Mouse (Mus musculus): ENCODE measurements around the gene Dnah6. TPM values are rescaled to one million over a fixed set of nuclear protein-coding genes. Genes with fewer than 3 reads are reported as not detected.

Dnah6 gene
- polyA plus RNA-seq, 2 experiments = 0.04 to 0.06 TPM

DNA sequence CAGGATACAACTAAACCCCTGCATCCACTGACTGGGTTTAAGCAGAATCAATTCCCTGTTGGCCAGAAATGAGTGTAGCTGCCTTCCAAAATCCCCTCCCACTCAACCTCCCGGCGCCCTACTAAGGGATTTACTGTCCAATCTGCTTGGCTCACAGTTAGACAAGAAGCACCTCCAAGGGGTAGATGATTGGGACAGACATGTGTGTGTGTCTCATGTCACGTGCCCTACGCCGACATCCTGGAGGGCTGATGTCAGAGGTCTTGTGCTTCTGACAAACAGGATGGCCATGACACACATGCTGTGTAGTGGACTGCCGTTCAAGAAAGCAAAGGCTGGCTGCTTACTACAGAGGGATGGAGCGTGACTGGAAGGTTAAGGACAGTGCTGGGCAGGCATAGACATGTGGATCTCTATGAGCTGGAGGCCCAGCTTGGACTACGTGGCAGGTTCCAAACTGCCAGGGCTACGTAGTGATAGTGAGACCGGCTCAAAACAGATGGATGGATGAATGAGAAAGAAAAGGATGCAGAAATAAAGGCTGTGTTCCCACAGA lies 202.6 kb downstream of the Dnah6 start:
- ATAC-seq (ENCODE audit: low FRiP score, low read depth) (no peak), DNase-seq (ENCODE audit: low spot score) (no peak)
- Histone ChIP-seq H3K36me3 (ENCODE audit: control insufficient read depth, insufficient read depth, low read length) (no peaks in the 10 kb centered on the region), H3K9me3 (ENCODE audit: control insufficient read depth, low read length) (no peaks in the 10 kb centered on the region), H3K9ac (ENCODE audit: low read depth, low read length, severe bottlenecking) (no peak overlapping the region), H3K4me2 (replicated peaks; ENCODE audit: low read depth, low read length, severe bottlenecking) (no peak overlapping the region), H3K27ac (replicated peaks; ENCODE audit: low read depth, low read length) (no peak overlapping the region), H3K4me3 (replicated peaks; ENCODE audit: low read length) (no peak overlapping the region), H3K27me3 (ENCODE audit: control insufficient read depth, insufficient read depth, low read length) (no peaks in the 10 kb centered on the region), H3K4me1 (ENCODE audit: control insufficient read depth, insufficient read depth, low read length) (no peaks in the 10 kb centered on the region)
- WGBS = 82% methylated on average over 10 of the region's 10 CpGs
- TF ChIP-seq POLR2A (IDR thresholded peaks at IDR 0.05; ENCODE audit: borderline replicate concordance, extremely low read depth, insufficient read depth, insufficient read length) = no peak

- TF ChIP-seq POLR2A (IDR thresholded peaks at IDR 0.05; ENCODE audit: borderline replicate concordance, extremely low read depth, insufficient read depth, insufficient read length) = no peak
- no peaks in the 10 kb centered on the region for H3K27me3 ChIP-seq (ENCODE audit: control insufficient read depth, insufficient read depth, low read length)
- no peak for ATAC-seq (ENCODE audit: low FRiP score, low read depth)
Observed at GRCm38 (mm10) chr6:73014317-73015160, 206.9 kb downstream of the Dnah6 start.

DNA sequence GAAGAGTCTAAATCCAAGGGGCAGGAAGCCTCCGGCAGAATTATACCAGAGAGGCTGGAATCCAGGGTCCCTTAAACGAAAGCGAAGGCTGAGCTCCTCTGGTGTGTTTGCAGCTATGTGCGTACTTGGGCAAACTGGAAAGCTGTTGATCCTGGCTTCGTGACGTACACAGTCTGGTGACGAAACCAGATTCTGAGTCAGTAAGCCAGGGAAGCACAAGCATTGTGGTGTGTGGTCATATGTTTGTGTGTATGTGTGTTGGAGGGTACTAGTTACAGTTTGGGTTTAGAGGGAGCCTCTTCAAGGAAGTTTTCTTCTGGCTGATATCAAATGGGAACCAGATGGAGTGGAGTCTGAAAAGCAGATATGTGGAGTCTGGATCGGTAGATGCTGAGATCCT lies 208.5 kb downstream of the Dnah6 start:
- no peak overlapping the region for H3K4me2 ChIP-seq (replicated peaks; ENCODE audit: low read depth, low read length, severe bottlenecking)
- H3K9ac ChIP-seq (ENCODE audit: low read depth, low read length, severe bottlenecking) = no peak overlapping the region
- no peaks in the 10 kb centered on the region for H3K36me3 ChIP-seq (ENCODE audit: control insufficient read depth, insufficient read depth, low read length)
- H3K4me3 ChIP-seq (replicated peaks; ENCODE audit: low read length) = no peak overlapping the region
- ATAC-seq (ENCODE audit: low FRiP score, low read depth) (no peak), DNase-seq (ENCODE audit: low spot score) (no peak)
- H3K27ac ChIP-seq (replicated peaks; ENCODE audit: low read depth, low read length) = no peak overlapping the region
- no peaks in the 10 kb centered on the region for H3K9me3 ChIP-seq (ENCODE audit: control insufficient read depth, low read length)
- H3K4me1 ChIP-seq (ENCODE audit: control insufficient read depth, insufficient read depth, low read length) = no peaks in the 10 kb centered on the region
- no peaks in the 10 kb centered on the region for H3K27me3 ChIP-seq (ENCODE audit: control insufficient read depth, insufficient read depth, low read length)
- no peak for TF ChIP-seq POLR2A (IDR thresholded peaks at IDR 0.05; ENCODE audit: borderline replicate concordance, extremely low read depth, insufficient read depth, insufficient read length)
- 75% methylated on average over 8 of the region's 8 CpGs for WGBS

More at GRCm38 (mm10) chr6:73014317-73015160, 206.9 kb downstream of the Dnah6 start:
- peak; percentile 75 for DNase-seq (ENCODE audit: low spot score)
- Histone ChIP-seq H3K9ac (ENCODE audit: low read depth, low read length, severe bottlenecking) (no peak overlapping the region), H3K4me1 (ENCODE audit: control insufficient read depth, insufficient read depth, low read length) (no peaks in the 10 kb centered on the region), H3K9me3 (ENCODE audit: control insufficient read depth, low read length) (no peaks in the 10 kb centered on the region), H3K4me3 (replicated peaks; ENCODE audit: low read length) (no peak overlapping the region), H3K27ac (replicated peaks; ENCODE audit: low read depth, low read length) (no peak overlapping the region), H3K36me3 (ENCODE audit: control insufficient read depth, insufficient read depth, low read length) (no peaks in the 10 kb centered on the region), H3K4me2 (replicated peaks; ENCODE audit: low read depth, low read length, severe bottlenecking) (no peak overlapping the region)
- WGBS = 29% methylated on average over 13 of the region's 13 CpGs

DNA sequence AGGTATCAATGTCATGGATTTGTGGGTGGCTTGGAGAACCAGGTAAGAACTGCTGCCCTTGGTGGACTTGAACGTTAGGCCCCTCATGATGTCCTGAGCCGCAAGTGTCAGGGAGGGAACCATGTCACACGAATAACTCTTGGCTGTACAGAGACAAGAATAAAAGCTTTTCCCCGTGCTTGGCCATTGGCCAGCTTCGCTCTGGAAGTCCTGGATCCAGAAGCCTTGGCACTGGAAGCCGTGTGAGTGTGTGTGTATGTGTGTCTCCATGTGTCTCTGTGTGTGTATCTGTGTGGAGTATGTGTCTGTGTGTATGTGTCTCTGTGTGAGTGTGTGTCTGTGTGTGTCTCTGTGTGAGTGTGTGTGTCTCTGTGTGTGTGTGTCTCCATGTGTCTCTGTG lies 209.6 kb downstream of the Dnah6 start:
- Histone ChIP-seq H3K4me1 (ENCODE audit: control insufficient read depth, insufficient read depth, low read length) (no peaks in the 10 kb centered on the region), H3K9ac (ENCODE audit: low read depth, low read length, severe bottlenecking) (no peak overlapping the region), H3K9me3 (ENCODE audit: control insufficient read depth, low read length) (no peaks in the 10 kb centered on the region), H3K27ac (replicated peaks; ENCODE audit: low read depth, low read length) (no peak overlapping the region), H3K36me3 (ENCODE audit: control insufficient read depth, insufficient read depth, low read length) (no peaks in the 10 kb centered on the region), H3K4me2 (replicated peaks; ENCODE audit: low read depth, low read length, severe bottlenecking) (no peak overlapping the region), H3K27me3 (ENCODE audit: control insufficient read depth, insufficient read depth, low read length) (no peaks in the 10 kb centered on the region), H3K4me3 (replicated peaks; ENCODE audit: low read length) (no peak overlapping the region)
- DNase-seq (ENCODE audit: low spot score) (no peak), ATAC-seq (ENCODE audit: low FRiP score, low read depth) (no peak)
- no peak for TF ChIP-seq POLR2A (IDR thresholded peaks at IDR 0.05; ENCODE audit: borderline replicate concordance, extremely low read depth, insufficient read depth, insufficient read length)
- 75% methylated on average over 6 of the region's 6 CpGs for WGBS

DNA sequence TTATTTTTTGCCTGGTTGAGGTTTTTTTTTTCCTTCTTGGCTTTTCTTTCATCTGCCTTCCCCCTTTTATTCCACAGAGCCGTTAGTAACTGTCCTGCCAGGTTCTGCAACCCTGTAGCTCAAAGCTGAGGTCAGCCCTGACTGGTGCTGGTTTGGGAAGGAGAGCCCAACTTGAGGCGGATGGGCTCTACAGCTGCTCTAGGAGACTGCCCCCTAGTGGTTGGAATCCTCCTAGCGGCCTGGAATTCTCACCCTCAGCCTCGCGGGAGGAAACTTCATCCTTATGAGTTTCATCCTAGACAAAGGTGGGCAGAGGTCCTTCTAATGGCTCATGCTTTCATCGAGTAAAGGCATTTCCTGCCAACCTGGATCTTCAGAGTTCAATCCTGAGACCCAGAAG lies 211.4 kb downstream of the Dnah6 start:
- 37% methylated on average over 6 of the region's 6 CpGs for WGBS
- no peaks in the 10 kb centered on the region for H3K4me1 ChIP-seq (ENCODE audit: control insufficient read depth, insufficient read depth, low read length)
- H3K4me2 ChIP-seq (replicated peaks; ENCODE audit: low read depth, low read length, severe bottlenecking) = no peak overlapping the region
- no peak for TF ChIP-seq POLR2A (IDR thresholded peaks at IDR 0.05; ENCODE audit: borderline replicate concordance, extremely low read depth, insufficient read depth, insufficient read length)
- DNase-seq (ENCODE audit: low spot score) (no peak), ATAC-seq (ENCODE audit: low FRiP score, low read depth) (no peak)
- H3K36me3 ChIP-seq (ENCODE audit: control insufficient read depth, insufficient read depth, low read length) = no peaks in the 10 kb centered on the region
- no peaks in the 10 kb centered on the region for H3K9me3 ChIP-seq (ENCODE audit: control insufficient read depth, low read length)
- no peak overlapping the region for H3K9ac ChIP-seq (ENCODE audit: low read depth, low read length, severe bottlenecking)
- H3K4me3 ChIP-seq (replicated peaks; ENCODE audit: low read length) = no peak overlapping the region
- H3K27me3 ChIP-seq (ENCODE audit: control insufficient read depth, insufficient read depth, low read length) = no peaks in the 10 kb centered on the region
- H3K27ac ChIP-seq (replicated peaks; ENCODE audit: low read depth, low read length) = no peak overlapping the region
